8 mouse cellular contexts compared by ENCODE assay signal in the genomic region with DNA sequence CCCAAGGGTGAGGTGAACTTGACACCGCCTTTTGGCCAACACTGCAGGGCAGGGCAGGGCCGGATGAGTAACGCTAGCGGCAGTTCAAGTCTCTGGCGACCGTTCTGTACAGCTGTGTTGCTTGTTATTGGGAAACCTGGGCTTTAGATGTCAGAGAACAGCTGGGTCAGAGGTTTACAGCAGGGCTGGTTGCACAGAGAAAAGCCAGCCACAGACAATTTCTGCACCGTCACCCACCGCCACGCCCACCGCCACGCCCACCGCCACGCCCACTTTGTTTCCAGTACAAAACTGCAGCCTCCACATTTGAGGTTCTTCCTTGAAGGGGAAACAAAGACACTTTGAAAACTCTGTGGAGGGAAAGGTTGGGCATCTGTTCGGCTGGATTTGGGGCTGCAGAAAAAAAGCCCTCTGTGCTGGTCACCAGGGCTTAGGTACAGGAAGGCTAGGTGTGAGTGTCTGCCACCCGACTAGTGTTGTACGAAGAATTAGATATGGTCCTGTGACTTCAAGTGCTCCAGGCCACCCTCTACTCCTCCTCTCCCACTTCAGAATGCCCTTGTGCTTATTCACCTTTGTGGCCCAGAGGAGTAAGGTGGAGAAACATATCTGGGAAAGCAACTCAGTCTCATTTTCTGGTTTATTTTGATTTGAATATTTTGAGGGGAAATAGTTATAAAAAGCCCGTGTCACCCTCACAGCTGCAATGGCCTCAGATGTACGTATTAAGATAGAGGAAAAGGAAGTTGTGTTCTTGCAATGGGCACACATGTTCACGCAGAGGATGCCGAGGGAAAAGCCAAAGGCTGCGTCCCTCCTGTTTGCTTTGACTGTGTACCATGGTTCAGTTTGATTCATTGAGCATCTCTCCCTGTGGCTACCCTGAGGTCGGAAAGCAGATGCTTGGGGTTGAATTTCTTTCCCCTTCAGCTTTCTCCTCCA.
DNase-seq lines count a peak whose midpoint lies in the region; ATAC-seq and TF ChIP-seq lines count a peak whose summit lies in the region.

No protein-coding gene starts in this region.

- in situ Hi-C loops in CH12.LX (cut with MboI; ENCODE audit: low pct_ligation_motif_present, low pct_unique_long_range_greater_than_20kb, low sequenced_read_pairs), result no loop called here

- no peaks in the 10 kb centered on the region for H3K79me2 ChIP-seq in CH12.LX (replicated peaks; ENCODE audit: control insufficient read depth, extremely low read depth, insufficient read depth, poor library complexity, severe bottlenecking)

- ATAC-seq in intestine, embryonic 14.5 days (replicated peaks; ENCODE audit: low FRiP score, low TSS enrichment, low read depth), result no peak
- ATAC-seq in liver, postnatal 0 days, result peak; percentile 92
- ATAC-seq in neural tube, embryonic 13.5 days (ENCODE audit: low read depth), result peak; percentile 40

- 33% methylated on average over 22 of the region's 22 CpGs for WGBS in intestine, embryonic 14.5 days
- 14% methylated on average over 22 of the region's 22 CpGs for WGBS in liver, postnatal 0 days (ENCODE audit: insufficient replicate concordance)
- 27% methylated on average over 22 of the region's 22 CpGs for WGBS in neural tube, embryonic 13.5 days

- H3K27ac ChIP-seq in CH12.LX (ENCODE audit: insufficient read depth, low read depth), result no peak overlapping the region
- no peak overlapping the region for H3K27ac ChIP-seq in bone marrow macrophage, adult 2 months (ENCODE audit: insufficient read depth, low read depth, low read length)
- no peak overlapping the region for H3K27ac ChIP-seq in intestine, embryonic 14.5 days (ENCODE audit: low read depth)
- H3K27ac ChIP-seq in liver, postnatal 0 days (ENCODE audit: low read depth), result peak overlapping the region; percentile 67; the same call in 1 of the 2 replicates
- no peak overlapping the region for H3K27ac ChIP-seq in neural tube, embryonic 13.5 days (replicated peaks)

- no peak for TF ChIP-seq POLR2A in CH12.LX (IDR thresholded peaks at IDR 0.05; ENCODE audit: low read depth, low read length)
- no peak for TF ChIP-seq POLR2A in bone marrow macrophage, adult 2 months (IDR thresholded peaks at IDR 0.05; ENCODE audit: borderline replicate concordance, low read depth, low read length)

- TF ChIP-seq CTCF in CH12.LX (conservative IDR thresholded peaks at IDR 0.05 in 1 of 2, IDR thresholded peaks at IDR 0.05 in 1 of 2; ENCODE audit: low read depth in 2 of 2, low read length in 2 of 2), result no peak
- TF ChIP-seq CTCF in bone marrow macrophage, adult 2 months (IDR thresholded peaks at IDR 0.05; ENCODE audit: low read depth, low read length), result no peak
- no peak for TF ChIP-seq CTCF in liver, postnatal 0 days (IDR thresholded peaks at IDR 0.05; ENCODE audit: low read depth)

- DNase-seq in CH12.LX (ENCODE audit: extremely low read depth), result peak; percentile 66
- DNase-seq in gastrocnemius, postnatal 25 days, result peak; percentile 86
- peak; percentile 89 for DNase-seq in intestine, embryonic 14.5 days (ENCODE audit: low spot score)
- DNase-seq in liver, postnatal 0 days, result peak; percentile 92
- DNase-seq in thymus, postnatal 4 days, result peak; percentile 98
- DNase-seq in cerebellum, adult 11 months, result no peak

- no peak for TF ChIP-seq EP300 in CH12.LX (IDR thresholded peaks at IDR 0.05; ENCODE audit: low read length)
- no peak for TF ChIP-seq EP300 in liver, postnatal 0 days (IDR thresholded peaks at IDR 0.05; ENCODE audit: low read depth)

- no peak overlapping the region; the same call in 1 of the 2 replicates for H3K9ac ChIP-seq in CH12.LX (ENCODE audit: insufficient read depth, low read depth)
- H3K9ac ChIP-seq in intestine, embryonic 14.5 days (ENCODE audit: low read length), result no peak overlapping the region
- no peak overlapping the region for H3K9ac ChIP-seq in liver, postnatal 0 days (replicated peaks)
- H3K9ac ChIP-seq in neural tube, embryonic 13.5 days, result no peak overlapping the region

- H3K9me3 ChIP-seq in CH12.LX (replicated peaks; ENCODE audit: low read length), result no peaks in the 10 kb centered on the region
- H3K9me3 ChIP-seq in intestine, embryonic 14.5 days (ENCODE audit: control insufficient read depth, low read length), result no peaks in the 10 kb centered on the region
- no peaks in the 10 kb centered on the region for H3K9me3 ChIP-seq in liver, postnatal 0 days (ENCODE audit: low read length)
- H3K9me3 ChIP-seq in neural tube, embryonic 13.5 days, result no peaks in the 10 kb centered on the region

- peak overlapping the region in 2 of 3 experiments; percentile 31 to 49 for H3K4me3 ChIP-seq in CH12.LX (replicated peaks in 1 of 3; ENCODE audit: low read depth in 2 of 3, low read length in 2 of 3, poor library complexity in 1 of 3)
- H3K4me3 ChIP-seq in bone marrow macrophage, adult 2 months (ENCODE audit: insufficient read depth, low read length), result 0 out of 2 replicates have a peak overlapping the region, but pooled peaks have one; percentile 8
- H3K4me3 ChIP-seq in intestine, embryonic 14.5 days (ENCODE audit: low read depth, low read length), result no peak overlapping the region
- peak overlapping the region; percentile 4; the same call in 1 of the 2 replicates for H3K4me3 ChIP-seq in liver, postnatal 0 days (ENCODE audit: low read depth, low read length)
- H3K4me3 ChIP-seq in neural tube, embryonic 13.5 days, result peak overlapping the region; percentile 17; the same call in 1 of the 2 replicates

- no peaks in the 10 kb centered on the region for H3K36me3 ChIP-seq in CH12.LX (replicated peaks in 1 of 2; ENCODE audit: control insufficient read depth in 1 of 2, insufficient read depth in 1 of 2, low read length in 1 of 2)
- no peaks in the 10 kb centered on the region for H3K36me3 ChIP-seq in intestine, embryonic 14.5 days (ENCODE audit: control insufficient read depth, insufficient read depth, low read length)
- H3K36me3 ChIP-seq in liver, postnatal 0 days (replicated peaks; ENCODE audit: insufficient read depth, low read length), result no peaks in the 10 kb centered on the region
- no peaks in the 10 kb centered on the region for H3K36me3 ChIP-seq in neural tube, embryonic 13.5 days

- peak overlapping the region; percentile 57 for H3K4me2 ChIP-seq in CH12.LX (ENCODE audit: insufficient read depth, low read depth, poor library complexity, severe bottlenecking)
- H3K4me2 ChIP-seq in intestine, embryonic 14.5 days (ENCODE audit: low read length), result peak overlapping the region; percentile 40
- H3K4me2 ChIP-seq in liver, postnatal 0 days (ENCODE audit: low read depth, low read length), result peak overlapping the region; percentile 54
- peak overlapping the region; percentile 46 for H3K4me2 ChIP-seq in neural tube, embryonic 13.5 days

- no peaks in the 10 kb centered on the region for H3K27me3 ChIP-seq in CH12.LX (replicated peaks)
- H3K27me3 ChIP-seq in intestine, embryonic 14.5 days (replicated peaks; ENCODE audit: control insufficient read depth, insufficient read depth, low read length), result no peaks in the 10 kb centered on the region
- H3K27me3 ChIP-seq in liver, postnatal 0 days (ENCODE audit: insufficient read depth, low read length), result 0 out of 2 replicates have a peak, but pooled peaks cover 4% of the 10 kb centered on the region
- no peaks in the 10 kb centered on the region for H3K27me3 ChIP-seq in neural tube, embryonic 13.5 days

- no peak for TF ChIP-seq RAD21 in CH12.LX (IDR thresholded peaks at IDR 0.05; ENCODE audit: low read depth, low read length)

- dilution Hi-C loops in CH12.LX (cut with MboI; ENCODE audit: extremely low pct_ligation_motif_present, extremely low pct_unique_long_range_greater_than_20kb, low sequenced_read_pairs), result no loop called here

- H3K4me1 ChIP-seq in CH12.LX (ENCODE audit: control insufficient read depth in 1 of 2, insufficient read depth in 2 of 2), result peaks cover 4 to 26% of the 10 kb centered on the region in 2 experiments; a peak in 3 of 4 replicates
- H3K4me1 ChIP-seq in bone marrow macrophage, adult 2 months (ENCODE audit: control insufficient read depth, insufficient read depth, low read length), result peaks cover 5% of the 10 kb centered on the region; the same call in 1 of the 2 replicates
- H3K4me1 ChIP-seq in intestine, embryonic 14.5 days (replicated peaks; ENCODE audit: control insufficient read depth, insufficient read depth, low read length), result peaks cover 5% of the 10 kb centered on the region
- peaks cover 12% of the 10 kb centered on the region; the same call in 1 of the 2 replicates for H3K4me1 ChIP-seq in liver, postnatal 0 days (ENCODE audit: insufficient read depth)
- peaks cover 30% of the 10 kb centered on the region for H3K4me1 ChIP-seq in neural tube, embryonic 13.5 days (replicated peaks)

TF ChIP-seq in CH12.LX, 34 proteins besides CTCF, POLR2A, EP300 and RAD21:
- TF ChIP-seq CHD2 (IDR thresholded peaks at IDR 0.05; ENCODE audit: low read length), result no peak
- TF ChIP-seq ETS1 (conservative IDR thresholded peaks at IDR 0.05; ENCODE audit: low read depth, low read length), result peak; percentile 79
- peak; percentile 21; the same call in 1 of the 2 replicates for TF ChIP-seq SIN3A (IDR thresholded peaks at IDR 0.05; ENCODE audit: low read length)
- 0 out of 2 replicates have a peak, but pooled peaks have one; percentile 17 for TF ChIP-seq ELF1 (IDR thresholded peaks at IDR 0.05; ENCODE audit: low read depth, low read length)
- TF ChIP-seq TCF12 (IDR thresholded peaks at IDR 0.05; ENCODE audit: low read depth, low read length), result peak; percentile 19; the same call in 1 of the 2 replicates
- no peak for TF ChIP-seq BHLHE40 (IDR thresholded peaks at IDR 0.05; ENCODE audit: low read depth, low read length)
- peak; percentile 35; the same call in 1 of the 2 replicates for TF ChIP-seq MXI1 (IDR thresholded peaks at IDR 0.05; ENCODE audit: low read depth, low read length)
- TF ChIP-seq USF1 (IDR thresholded peaks at IDR 0.05; ENCODE audit: low read depth, low read length), result no peak
- TF ChIP-seq USF2 (conservative IDR thresholded peaks at IDR 0.05; ENCODE audit: low read depth, low read length), result no peak
